Mouse (Mus musculus) bone marrow macrophage, adult 2 months (primary cell): ENCODE results near the gene Ttc23l.

Source experiments
- CTCF ChIP-seq: IDR thresholded peaks from 2 replicates; pipeline ENCODE4 v1.5.1; 2012; ENCODE audit warnings: low read depth, mild to moderate bottlenecking, low read length, moderate library complexity
- POLR2A ChIP-seq: IDR thresholded peaks from 2 replicates; pipeline ENCODE4 v1.6.1; 2012; ENCODE audit warnings: mild to moderate bottlenecking, low read depth, low read length, borderline replicate concordance

GRCm38 (mm10) chr15:10485484-10486364 is 72.7 kb downstream of the Ttc23l start, which contains the start of the genes Brix1 and Rad1:
- no peak for TF ChIP-seq CTCF
- TF ChIP-seq POLR2A, result no peak
